Mouse (Mus musculus): ENCODE results near the gene 1810043G02Rik. TPM values are rescaled to one million over a fixed set of nuclear protein-coding genes. Genes with fewer than 3 reads are reported as not detected.

The 1810043G02Rik gene
- 17.7 and 24.3 TPM in 2 replicates for polyA plus RNA-seq (2012; rRNA removed)

GRCm38 (mm10) chr10:77978351-77979350 lies at the start of gene 1810043G02Rik:
1810043G02Rik (plus strand) TSS chr10:77978524.

GRCm38 (mm10) chr10:77970481-77970880 lies 7.8 kb upstream of the 1810043G02Rik start, which contains the start of gene Trpm2:
Trpm2 (minus strand) TSS chr10:77970563.

GRCm38 (mm10) chr10:78009945-78010293 lies 31.6 kb downstream of the 1810043G02Rik start, which contains the start of gene Pfkl:
Pfkl (minus strand) TSS chr10:78010083.

Other genes with a start within 250 kb of the 1810043G02Rik start
- not detected in 2 replicates for gene Gm18596, start 235.9 kb upstream of the 1810043G02Rik start, polyA plus RNA-seq (2012; rRNA removed)
- gene Gm9736, start 227.2 kb upstream of the 1810043G02Rik start, polyA plus RNA-seq (2012; rRNA removed) = not detected in 2 replicates
- not detected in 2 replicates for gene Gm3233, start 218.8 kb upstream of the 1810043G02Rik start, polyA plus RNA-seq (2012; rRNA removed)
- gene Gm3238, start 207.2 kb upstream of the 1810043G02Rik start, polyA plus RNA-seq (2012; rRNA removed) = not detected in 2 replicates
- not detected in 2 replicates for gene Gm7138, start 201.6 kb upstream of the 1810043G02Rik start, polyA plus RNA-seq (2012; rRNA removed)
- not detected in 2 replicates for gene Gm3250, start 196.0 kb upstream of the 1810043G02Rik start, polyA plus RNA-seq (2012; rRNA removed)
- not detected in 2 replicates for gene Gm7137, start 190.3 kb upstream of the 1810043G02Rik start, polyA plus RNA-seq (2012; rRNA removed)
- not detected in 2 replicates for gene Gm9639, start 183.4 kb upstream of the 1810043G02Rik start, polyA plus RNA-seq (2012; rRNA removed)
- not detected in 2 replicates for gene Gm19668, start 179.4 kb upstream of the 1810043G02Rik start, polyA plus RNA-seq (2012; rRNA removed)
- not detected in 2 replicates for gene Gm9507, start 166.7 kb upstream of the 1810043G02Rik start, polyA plus RNA-seq (2012; rRNA removed)
- not detected in 2 replicates for gene Gm2696, start 163.8 kb upstream of the 1810043G02Rik start, polyA plus RNA-seq (2012; rRNA removed)
- gene Krtap10-4, start 151.4 kb upstream of the 1810043G02Rik start, polyA plus RNA-seq (2012; rRNA removed) = not detected in 2 replicates
- gene Krtap10-10, start 142.6 kb upstream of the 1810043G02Rik start, polyA plus RNA-seq (2012; rRNA removed) = not detected in 2 replicates
- not detected in 2 replicates for gene Gm36176, start 131.7 kb upstream of the 1810043G02Rik start, polyA plus RNA-seq (2012; rRNA removed)
- gene Gm10318, start 125.7 kb upstream of the 1810043G02Rik start, polyA plus RNA-seq (2012; rRNA removed) = not detected in 2 replicates
- not detected in 2 replicates for gene Gm3285, start 116.5 kb upstream of the 1810043G02Rik start, polyA plus RNA-seq (2012; rRNA removed)
- 4.4 and 4.7 TPM in 2 replicates for gene Lrrc3, start 76.0 kb upstream of the 1810043G02Rik start, polyA plus RNA-seq (2012; rRNA removed)
- gene Trpm2, start 8.0 kb upstream of the 1810043G02Rik start, polyA plus RNA-seq (2012; rRNA removed) = 0.29 and 0.33 TPM in 2 replicates
- 40.4 and 50.6 TPM in 2 replicates for gene Pfkl, start 31.6 kb downstream of the 1810043G02Rik start, polyA plus RNA-seq (2012; rRNA removed)
- 0.80 and 1.3 TPM in 2 replicates for gene Dnmt3l, start 63.4 kb downstream of the 1810043G02Rik start, polyA plus RNA-seq (2012; rRNA removed)
- 0.45 and 0.79 TPM in 2 replicates for gene Aire, start 65.1 kb downstream of the 1810043G02Rik start, polyA plus RNA-seq (2012; rRNA removed)
- gene Icosl, start 90.8 kb downstream of the 1810043G02Rik start, polyA plus RNA-seq (2012; rRNA removed) = 6.0 and 9.5 TPM in 2 replicates
- 110 and 194 TPM in 2 replicates for gene D10Jhu81e, start 191.3 kb downstream of the 1810043G02Rik start, polyA plus RNA-seq (2012; rRNA removed)
- gene Pwp2, start 206.6 kb downstream of the 1810043G02Rik start, polyA plus RNA-seq (2012; rRNA removed) = 2.9 and 3.7 TPM in 2 replicates

Measured in stomach, adult 2 months (tissue).